Mouse (Mus musculus) retina, postnatal 7 days (tissue): ENCODE data around the gene Gm28363.
"Not testable (repeated sequence)": the region's sequence is repeated elsewhere in the genome, so short reads cannot be mapped to it uniquely, and the experiment has no call there.

ENCODE experiments used
- DNase-seq: peaks from one replicate; pipeline ENCODE4 v3.0.0-alpha.2; 2012; ENCODE audit warnings: low read depth, low spot score

Gene Gm28363

DNA sequence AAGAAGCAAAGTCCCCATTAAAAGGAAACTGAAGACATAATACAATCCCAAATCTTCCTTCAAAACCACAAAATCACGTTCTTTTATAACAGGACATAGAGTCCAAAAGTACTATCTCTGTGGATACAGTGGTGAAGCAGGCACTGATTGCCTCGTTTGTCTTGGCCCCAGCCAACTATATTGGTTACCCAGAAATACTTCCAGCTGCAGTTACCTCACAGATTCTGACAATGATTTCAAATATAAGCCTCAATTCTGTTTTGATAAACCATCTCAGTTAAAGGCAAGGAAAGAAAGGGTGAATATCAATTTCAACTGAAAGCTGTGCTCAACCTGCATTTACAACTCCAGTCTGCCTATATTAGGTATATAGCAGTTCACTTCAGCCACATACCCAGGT lies at the start of gene Gm28363:
Gene Gm28363 (plus strand): TSS at position 301 of the 400 bp plus-strand sequence.
- DNase-seq = not testable (repeated sequence)

DNA sequence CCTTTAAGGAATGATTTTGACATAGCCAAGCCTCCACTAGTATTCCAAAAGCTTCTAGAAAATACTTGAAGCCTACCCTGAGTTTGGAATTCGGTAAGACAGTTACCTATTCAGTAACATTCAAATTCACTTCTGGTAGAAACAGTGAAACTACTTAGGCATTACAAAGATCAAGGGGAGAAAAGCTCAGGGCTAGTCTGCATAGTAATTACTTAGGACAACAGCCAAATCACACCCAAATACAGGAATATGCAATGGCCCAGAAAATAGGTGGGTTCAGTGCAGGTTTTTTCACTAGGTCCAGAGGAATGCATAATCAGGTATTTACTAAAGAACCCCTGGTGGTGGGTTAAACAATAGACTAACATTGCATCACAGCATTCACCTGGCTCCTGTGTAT lies 46.7 kb upstream of the Gm28363 start:
- DNase-seq = not testable (repeated sequence)
